Mouse (Mus musculus) forebrain, embryonic 14.5 days (tissue): ENCODE measurements at regions not wholly inside any gene's neighbourhood (a gene's known extent, or its start where the extent isn't known, plus 50 kb on each side); places are given as distances from the start of the nearest gene placed in this dataset.

Source experiments
- ATAC-seq: fragments of 200-750 bp; cut with Nextera tagmentation; 2 replicates; pipeline ENCODE4 v1.8.0; 2017; ENCODE audit warnings: mild to moderate bottlenecking, moderate library complexity
- DNase-seq: peaks from one replicate; pipeline ENCODE4 v3.0.0-alpha.2; 2015; ENCODE audit warnings: low spot score
- H3K27ac ChIP-seq: fragments of 300-500 bp; sonication (generic); 2 replicates; pipeline ENCODE4 v1.5.1; 2014; ENCODE audit warnings: low read depth, mild to moderate bottlenecking, control low read depth, low read length, moderate library complexity
- H3K27me3 ChIP-seq: fragments of 300-500 bp; sonication (generic); replicated peaks from 2 replicates; pipeline ENCODE4 v1.6.1; 2014; ENCODE audit warnings: low read length, control low read depth, mixed read lengths; ENCODE audit not compliant: control insufficient read depth, insufficient read depth
- H3K36me3 ChIP-seq: fragments of 300-500 bp; sonication (generic); 2 replicates; pipeline ENCODE4 v1.6.1; 2014; ENCODE audit warnings: low read length, control low read depth; ENCODE audit not compliant: control insufficient read depth, insufficient read depth
- H3K4me1 ChIP-seq: fragments of 300-500 bp; sonication (generic); 2 replicates; pipeline ENCODE4 v1.6.1; 2014; ENCODE audit warnings: antibody characterized with exemption, low read length, control low read depth; ENCODE audit not compliant: control insufficient read depth, insufficient read depth
- H3K4me2 ChIP-seq: fragments of 300-500 bp; sonication (generic); 2 replicates; pipeline ENCODE4 v1.6.1; 2014; ENCODE audit warnings: mild to moderate bottlenecking, control low read depth, low read length
- H3K4me3 ChIP-seq: fragments of 300-500 bp; sonication (generic); 2 replicates; pipeline ENCODE4 v1.5.1; 2014; ENCODE audit warnings: low read depth, low read length, control low read depth
- H3K9ac ChIP-seq: fragments of 300-500 bp; sonication (generic); 2 replicates; pipeline ENCODE4 v1.6.1; 2014; ENCODE audit warnings: mild to moderate bottlenecking, low read length, control low read depth, moderate library complexity
- H3K9me3 ChIP-seq: fragments of 300-500 bp; sonication (generic); replicated peaks from 2 replicates; pipeline ENCODE4 v1.6.1; 2016; ENCODE audit warnings: low read length, control low read depth, mixed read lengths; ENCODE audit not compliant: control insufficient read depth
- WGBS: fragments of 180-500 bp; shearing (Covaris S2); extraction: QIAGEN DNeasy Blood & Tissue Kit; methylation state at CpG from one replicate; pipeline ENCODE4 v1.1.7; 2014; 5-methylcytosine and 5-hydroxymethylcytosine counted together

GRCm38 (mm10) chr19:6607501-6607900 is 64.7 kb upstream of the Slc22a12 start:
- Histone ChIP-seq H3K4me2 (no peak overlapping the region), H3K36me3 (no peaks in the 10 kb centered on the region), H3K27me3 (no peaks in the 10 kb centered on the region), H3K27ac (no peak overlapping the region), H3K9me3 (no peaks in the 10 kb centered on the region), H3K4me3 (no peak overlapping the region), H3K9ac (no peak overlapping the region), H3K4me1 (no peaks in the 10 kb centered on the region)
- ATAC-seq (no peak), DNase-seq (no peak)
- WGBS = 72% methylated on average over 2 of the region's 2 CpGs

DNA sequence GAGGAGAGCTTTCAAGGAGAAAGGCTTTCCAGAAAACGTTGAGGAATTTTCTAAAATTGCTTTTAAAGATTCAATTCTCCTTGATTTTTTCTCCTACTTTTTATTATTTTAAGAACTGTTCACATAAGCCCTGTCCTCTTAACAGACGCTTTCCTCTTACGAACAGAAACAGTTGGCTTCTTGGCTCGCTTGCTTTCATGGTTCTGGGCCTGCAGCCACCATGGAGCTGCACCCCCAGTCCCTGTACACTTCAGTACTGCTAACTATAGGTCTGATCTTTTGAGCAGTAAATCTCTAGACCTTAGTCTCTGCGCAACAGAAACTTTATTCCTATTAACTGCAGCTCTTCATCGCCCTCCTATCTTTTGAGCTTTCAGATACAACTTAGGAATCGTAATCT is 63.8 kb upstream of the Slc22a12 start:
- Histone ChIP-seq H3K4me3 (no peak overlapping the region), H3K4me1 (no peaks in the 10 kb centered on the region), H3K27me3 (no peaks in the 10 kb centered on the region), H3K9me3 (no peaks in the 10 kb centered on the region), H3K27ac (no peak overlapping the region), H3K9ac (no peak overlapping the region), H3K4me2 (no peak overlapping the region), H3K36me3 (no peaks in the 10 kb centered on the region)
- ATAC-seq (no peak), DNase-seq (peak; percentile 13)
- WGBS = 80% methylated on average over 7 of the region's 7 CpGs

DNA sequence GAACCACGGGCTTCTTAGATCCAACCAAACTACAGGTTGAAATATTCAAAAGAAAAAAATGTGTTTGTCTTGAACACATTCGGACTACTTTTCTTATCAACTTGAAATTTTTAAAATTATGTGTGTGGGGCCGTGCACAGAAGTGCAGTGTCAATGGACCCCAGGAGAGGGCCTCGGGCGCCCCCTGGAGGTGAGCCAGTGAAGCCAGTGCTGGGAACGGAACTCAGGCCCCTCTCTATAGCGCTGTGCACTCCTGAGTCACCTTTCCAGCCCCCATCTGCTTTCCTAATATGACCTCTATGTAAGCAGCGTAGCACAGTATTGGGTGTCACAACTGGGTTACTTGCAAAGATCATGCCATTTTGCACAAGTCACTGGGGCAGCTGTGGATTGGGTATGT is 61.9 kb upstream of the Slc22a12 start:
- no peak overlapping the region for H3K4me2 ChIP-seq

DNA sequence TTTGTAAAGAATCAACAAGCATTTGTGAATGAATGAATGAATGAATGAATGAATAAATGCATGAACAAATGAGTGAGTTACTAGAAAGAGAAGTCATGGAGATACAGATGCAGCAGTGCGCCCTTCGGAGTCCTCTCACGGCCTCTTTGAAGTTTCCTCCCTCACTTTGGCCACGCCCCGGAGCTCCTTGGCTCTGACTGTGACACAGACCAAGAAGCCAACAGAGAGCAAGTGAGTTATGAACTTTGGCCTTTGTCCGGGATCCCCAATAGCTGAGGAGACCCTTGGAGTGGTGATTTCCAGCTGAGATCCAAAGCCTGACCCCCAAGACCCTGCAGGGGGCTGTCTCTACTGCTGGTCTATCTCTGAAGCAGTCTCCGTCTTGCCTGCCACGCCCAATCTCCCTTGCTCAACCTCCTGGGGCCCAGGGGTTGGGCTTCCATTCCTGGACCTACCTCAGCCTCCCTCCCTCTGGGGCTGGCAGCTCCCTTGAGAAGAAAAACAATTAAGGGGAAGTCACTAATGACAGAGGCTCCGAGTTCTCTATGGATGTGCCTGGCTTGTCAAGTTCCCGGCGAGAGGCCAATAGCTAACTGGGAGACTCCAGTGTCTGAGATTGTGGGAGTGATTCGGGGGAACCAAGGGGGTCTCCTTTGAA is 58.2 kb upstream of the Slc22a12 start:
- Histone ChIP-seq H3K9me3 (no peaks in the 10 kb centered on the region), H3K27ac (no peak overlapping the region), H3K9ac (no peak overlapping the region), H3K27me3 (no peaks in the 10 kb centered on the region), H3K4me2 (no peak overlapping the region), H3K36me3 (no peaks in the 10 kb centered on the region), H3K4me1 (no peaks in the 10 kb centered on the region), H3K4me3 (no peak overlapping the region)
- 46% methylated on average over 12 of the region's 12 CpGs for WGBS
- ATAC-seq (no peak), DNase-seq (no peak)

More for the DNA sequence above, 61.9 kb upstream of the Slc22a12 start:
- Histone ChIP-seq H3K4me3 (no peak overlapping the region), H3K27me3 (no peaks in the 10 kb centered on the region), H3K4me1 (no peaks in the 10 kb centered on the region), H3K36me3 (no peaks in the 10 kb centered on the region), H3K9ac (no peak overlapping the region), H3K27ac (no peak overlapping the region), H3K9me3 (no peaks in the 10 kb centered on the region)
- ATAC-seq = no peak
- WGBS = 62% methylated on average over 8 of the region's 8 CpGs
- no peak for DNase-seq

DNA sequence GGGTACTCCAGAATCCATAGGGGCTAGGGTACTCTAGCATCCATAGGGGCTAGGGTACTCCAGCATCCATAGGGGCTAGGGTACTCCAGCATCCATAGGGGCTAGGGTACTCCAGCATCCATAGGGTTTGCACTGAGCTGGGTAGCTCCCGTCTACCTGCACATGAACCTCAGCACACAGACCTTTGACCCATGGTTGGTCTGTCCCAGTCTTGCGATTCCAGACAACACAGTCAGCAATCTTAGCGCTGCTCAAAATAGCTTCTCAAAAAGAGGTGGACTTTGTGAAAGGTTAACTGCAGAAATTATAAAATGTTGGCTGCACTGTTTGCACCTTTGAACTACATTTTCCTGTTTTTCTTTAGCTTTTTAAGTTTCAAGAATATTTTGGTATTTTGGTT is 56.4 kb upstream of the Slc22a12 start:
- H3K9me3 ChIP-seq = no peaks in the 10 kb centered on the region
- 89% methylated on average over 3 of the region's 3 CpGs for WGBS
- no peaks in the 10 kb centered on the region for H3K27me3 ChIP-seq
- H3K4me2 ChIP-seq = no peak overlapping the region
- H3K36me3 ChIP-seq = no peaks in the 10 kb centered on the region
- DNase-seq (no peak), ATAC-seq (no peak)
- no peaks in the 10 kb centered on the region for H3K4me1 ChIP-seq
- no peak overlapping the region for H3K9ac ChIP-seq
- H3K4me3 ChIP-seq = no peak overlapping the region
- no peak overlapping the region for H3K27ac ChIP-seq

DNA sequence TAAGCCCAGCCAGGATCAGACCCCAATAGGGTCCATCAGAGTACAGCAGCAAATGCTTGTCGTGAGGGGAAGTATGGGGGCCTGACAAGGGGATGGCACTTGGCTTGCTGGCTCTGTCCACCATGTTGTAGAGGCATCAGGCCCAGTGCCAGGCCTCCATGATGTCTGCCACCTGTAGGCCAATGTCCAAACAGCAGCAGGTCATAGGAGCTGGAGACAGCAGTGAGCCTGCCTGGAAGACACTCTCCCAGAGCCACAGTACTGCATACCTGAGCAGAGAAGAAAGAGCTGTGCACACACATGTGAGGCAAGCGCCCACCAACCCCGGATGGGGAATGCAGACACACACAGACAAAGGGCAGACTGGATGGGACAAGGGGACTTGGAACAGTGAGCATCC is 55.4 kb upstream of the Slc22a12 start:
- ATAC-seq (no peak), DNase-seq (no peak)
- no peaks in the 10 kb centered on the region for H3K9me3 ChIP-seq
- H3K36me3 ChIP-seq = no peaks in the 10 kb centered on the region
- H3K27ac ChIP-seq = no peak overlapping the region
- no peak overlapping the region for H3K4me2 ChIP-seq
- WGBS = 89% methylated on average over 3 of the region's 3 CpGs
- no peaks in the 10 kb centered on the region for H3K27me3 ChIP-seq
- no peak overlapping the region for H3K4me3 ChIP-seq
- no peaks in the 10 kb centered on the region for H3K4me1 ChIP-seq
- H3K9ac ChIP-seq = no peak overlapping the region

DNA sequence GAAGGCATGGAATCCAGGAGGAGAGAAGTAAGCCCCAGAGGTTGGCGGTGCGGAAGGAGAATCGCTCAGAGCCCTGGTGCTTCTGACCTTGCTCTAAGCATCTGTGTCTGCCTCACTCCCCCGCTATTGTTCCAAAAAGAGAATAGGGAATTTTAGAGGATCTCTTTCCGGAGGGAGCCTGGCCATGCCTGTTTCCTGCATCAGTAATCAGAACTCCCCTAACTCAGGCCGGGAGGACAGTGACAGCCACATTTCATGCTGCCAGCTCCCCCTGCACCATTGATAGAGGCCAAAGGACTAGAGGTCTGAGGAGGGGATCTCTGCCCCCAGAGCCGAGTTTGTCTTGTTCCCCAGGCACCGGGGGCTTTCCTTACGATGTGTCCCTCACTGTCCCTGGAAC is 53.0 kb upstream of the Slc22a12 start:
- no peaks in the 10 kb centered on the region for H3K27me3 ChIP-seq
- no peaks in the 10 kb centered on the region for H3K36me3 ChIP-seq
- no peak overlapping the region for H3K27ac ChIP-seq
- H3K9me3 ChIP-seq = no peaks in the 10 kb centered on the region
- no peak overlapping the region for H3K4me2 ChIP-seq
- 54% methylated on average over 9 of the region's 9 CpGs for WGBS
- H3K9ac ChIP-seq = no peak overlapping the region
- ATAC-seq (no peak), DNase-seq (no peak)
- H3K4me3 ChIP-seq = no peak overlapping the region
- H3K4me1 ChIP-seq = no peaks in the 10 kb centered on the region
